Mouse (Mus musculus) intestine, embryonic 14.5 days (tissue): ENCODE measurements around the gene Zfp335. TPM values are rescaled to one million over a fixed set of nuclear protein-coding genes. Genes with fewer than 3 reads are reported as not detected.

ENCODE experiments used
- ATAC-seq: fragments of 200-750 bp; cut with Nextera tagmentation; replicated peaks from 2 replicates; pipeline ENCODE4 v1.8.0; 2017; ENCODE audit warnings: low read depth, moderate number of reproducible peaks, moderate TSS enrichment, moderate library complexity; ENCODE audit not compliant: low FRiP score, low TSS enrichment
- DNase-seq: peaks from one replicate; pipeline ENCODE4 v3.0.0-alpha.2; 2018; ENCODE audit warnings: low spot score
- H3K27ac ChIP-seq: fragments of 300-500 bp; sonication (generic); 2 replicates; pipeline ENCODE4 v1.5.1; 2014; ENCODE audit warnings: low read depth, mild to moderate bottlenecking, control low read depth
- H3K27me3 ChIP-seq: fragments of 300-500 bp; sonication (generic); replicated peaks from 2 replicates; pipeline ENCODE4 v1.6.1; 2014; ENCODE audit warnings: low read length, control low read depth; ENCODE audit not compliant: control insufficient read depth, insufficient read depth
- H3K36me3 ChIP-seq: fragments of 300-500 bp; sonication (generic); 2 replicates; pipeline ENCODE4 v1.6.1; 2014; ENCODE audit warnings: low read length, control low read depth; ENCODE audit not compliant: control insufficient read depth, insufficient read depth
- H3K4me1 ChIP-seq: fragments of 300-500 bp; sonication (generic); replicated peaks from 2 replicates; pipeline ENCODE4 v1.6.1; 2014; ENCODE audit warnings: low read length, control low read depth, mixed read lengths; ENCODE audit not compliant: control insufficient read depth, insufficient read depth
- H3K4me2 ChIP-seq: fragments of 300-500 bp; sonication (generic); 2 replicates; pipeline ENCODE4 v1.6.1; 2014; ENCODE audit warnings: low read length
- H3K4me3 ChIP-seq: fragments of 300-500 bp; sonication (generic); 2 replicates; pipeline ENCODE4 v1.5.1; 2014; ENCODE audit warnings: low read depth, low read length, control low read depth, mixed read lengths
- H3K9ac ChIP-seq: fragments of 300-500 bp; sonication (generic); 2 replicates; pipeline ENCODE4 v1.6.1; 2014; ENCODE audit warnings: mild to moderate bottlenecking, low read length
- H3K9me3 ChIP-seq: fragments of 300-500 bp; sonication (generic); 2 replicates; pipeline ENCODE4 v1.6.1; 2016; ENCODE audit warnings: low read length, control low read depth; ENCODE audit not compliant: control insufficient read depth
- WGBS: fragments of 180-500 bp; shearing (Covaris S2); extraction: QIAGEN DNeasy Blood & Tissue Kit; methylation state at CpG from one replicate; pipeline ENCODE4 v1.1.7; 2014; 5-methylcytosine and 5-hydroxymethylcytosine counted together
- polyA plus RNA-seq: library from polyadenylated mRNA; unstranded; fragments of >200 nt; fragmentation: Nextera tagmentation; extraction: Ambion mirVana; gene quantifications from 2 replicates; pipeline ENCODE4 v1.2.1, GENCODE M21; 2014

The Zfp335 gene
- polyA plus RNA-seq, 1 experiment from 2014 or later, result 12.7 TPM

GRCm38 (mm10) chr2:164850061-164850460, 61.5 kb downstream of the Zfp335 start:
- no peak overlapping the region for H3K4me3 ChIP-seq
- WGBS, result 77% methylated on average over 8 of the region's 8 CpGs
- H3K36me3 ChIP-seq, result no peaks in the 10 kb centered on the region
- H3K4me2 ChIP-seq, result no peak overlapping the region
- no peak for ATAC-seq
- H3K27ac ChIP-seq, result no peak overlapping the region
- H3K9me3 ChIP-seq, result no peaks in the 10 kb centered on the region
- no peak overlapping the region for H3K9ac ChIP-seq
- DNase-seq, result no peak
- H3K4me1 ChIP-seq, result no peaks in the 10 kb centered on the region
- H3K27me3 ChIP-seq, result no peaks in the 10 kb centered on the region; the same call in 1 of the 2 replicates

DNA sequence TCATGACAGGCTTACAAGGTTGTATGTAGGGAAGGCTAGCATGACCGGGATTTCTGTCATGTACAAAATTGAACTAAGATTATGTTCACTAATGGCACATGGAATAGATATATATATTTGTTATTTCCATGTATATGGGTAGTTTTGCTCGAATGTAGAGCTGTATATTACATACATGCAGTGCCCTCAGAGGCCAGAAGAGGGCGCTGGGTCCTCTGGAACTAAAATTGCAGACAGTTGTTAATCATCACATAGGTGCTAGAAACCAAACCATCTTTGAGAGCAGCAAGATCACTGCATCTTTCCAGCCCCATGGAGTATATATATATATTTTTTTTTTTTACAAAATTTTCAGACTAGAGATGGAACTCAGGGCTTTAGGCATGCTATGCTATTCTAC, 65.8 kb downstream of the Zfp335 start:
- Histone ChIP-seq H3K4me1 (no peaks in the 10 kb centered on the region), H3K4me3 (no peak overlapping the region), H3K27me3 (no peaks in the 10 kb centered on the region), H3K27ac (no peak overlapping the region), H3K4me2 (no peak overlapping the region), H3K36me3 (no peaks in the 10 kb centered on the region), H3K9me3 (no peaks in the 10 kb centered on the region), H3K9ac (no peak overlapping the region)
- 55% methylated on average over 3 of the region's 3 CpGs for WGBS
- DNase-seq (no peak), ATAC-seq (no peak)

Other genes with a start within 250 kb of the Zfp335 start
- not detected in 2 replicates for gene Wfdc11, start 237.7 kb downstream of the Zfp335 start, polyA plus RNA-seq
- gene Wfdc13, start 226.7 kb downstream of the Zfp335 start, polyA plus RNA-seq, result 0.28 TPM in 2 replicates
- gene Spint4, start 213.3 kb downstream of the Zfp335 start, polyA plus RNA-seq, result not detected in 2 replicates
- gene Spint5, start 196.5 kb downstream of the Zfp335 start, polyA plus RNA-seq, result not detected in 2 replicates
- 2.0 and 2.6 TPM in 2 replicates for gene Wfdc3, start 165.8 kb downstream of the Zfp335 start, polyA plus RNA-seq
- gene Dnttip1, start 165.8 kb downstream of the Zfp335 start, polyA plus RNA-seq, result 66.4 and 67.0 TPM in 2 replicates
- 462 and 476 TPM in 2 replicates for gene Ube2c, start 141.9 kb downstream of the Zfp335 start, polyA plus RNA-seq
- gene Tnnc2, start 131.8 kb downstream of the Zfp335 start, polyA plus RNA-seq, result 0.69 and 1.3 TPM in 2 replicates
- gene Snx21, start 125.9 kb downstream of the Zfp335 start, polyA plus RNA-seq, result 20.5 and 21.3 TPM in 2 replicates
- gene Acot8, start 106.9 kb downstream of the Zfp335 start, polyA plus RNA-seq, result 19.2 and 19.6 TPM in 2 replicates
- gene Zswim3, start 106.7 kb downstream of the Zfp335 start, polyA plus RNA-seq, result 8.9 and 11.4 TPM in 2 replicates
- 16.5 and 17.4 TPM in 2 replicates for gene Zswim1, start 89.1 kb downstream of the Zfp335 start, polyA plus RNA-seq
- gene Spata25, start 83.2 kb downstream of the Zfp335 start, polyA plus RNA-seq, result not detected in 2 replicates
- 155 and 168 TPM in 2 replicates for gene Ctsa, start 78.9 kb downstream of the Zfp335 start, polyA plus RNA-seq
- 6.7 and 7.7 TPM in 2 replicates for gene Neurl2, start 78.3 kb downstream of the Zfp335 start, polyA plus RNA-seq
- gene Pltp, start 54.0 kb downstream of the Zfp335 start, polyA plus RNA-seq, result 25.7 and 28.1 TPM in 2 replicates
- 76.0 and 85.5 TPM in 2 replicates for gene Pcif1, start 32.5 kb downstream of the Zfp335 start, polyA plus RNA-seq
- gene Mmp9, start 29.0 kb upstream of the Zfp335 start, polyA plus RNA-seq, result 2.4 and 3.3 TPM in 2 replicates
- gene Slc12a5, start 49.0 kb upstream of the Zfp335 start, polyA plus RNA-seq, result 1.3 and 1.5 TPM in 2 replicates
- gene Ncoa5, start 123.1 kb upstream of the Zfp335 start, polyA plus RNA-seq, result 57.0 and 58.5 TPM in 2 replicates
- 12.5 and 12.8 TPM in 2 replicates for gene Cd40, start 143.9 kb upstream of the Zfp335 start, polyA plus RNA-seq
- not detected in 2 replicates for gene 1700025C18Rik, start 179.0 kb upstream of the Zfp335 start, polyA plus RNA-seq